Mouse (Mus musculus): Measurements from ENCODE around the gene Ankrd13c.

DNA sequence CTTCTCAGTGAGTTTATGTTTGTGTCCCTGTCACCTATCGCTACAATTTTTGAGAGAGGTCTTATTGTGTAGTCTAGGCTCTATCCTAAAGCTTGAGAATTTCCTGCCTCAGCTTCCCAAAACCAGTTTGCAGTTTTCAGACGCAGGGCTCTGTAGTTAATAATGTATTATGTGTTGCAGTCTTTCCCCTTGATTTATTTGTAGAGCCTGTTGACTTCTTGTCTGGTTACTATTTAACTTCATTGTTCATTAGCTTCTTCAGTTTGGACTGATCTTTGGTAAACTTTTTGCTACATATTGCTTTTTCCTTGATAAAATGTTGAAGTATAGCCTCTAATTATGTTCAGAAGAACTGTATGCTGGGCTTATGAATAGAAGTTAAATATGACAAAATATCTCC, 5.7 kb downstream of the Ankrd13c start:
- TF ChIP-seq CTCF (IDR thresholded peaks at IDR 0.05; ENCODE audit: low read depth) (no peak), EP300 (optimal IDR thresholded peaks at IDR 0.05) (no peak)

Data from stomach, postnatal 0 days (tissue).